Mouse (Mus musculus): Measurements from ENCODE around the gene Prdm5.

The Prdm5 gene

DNA sequence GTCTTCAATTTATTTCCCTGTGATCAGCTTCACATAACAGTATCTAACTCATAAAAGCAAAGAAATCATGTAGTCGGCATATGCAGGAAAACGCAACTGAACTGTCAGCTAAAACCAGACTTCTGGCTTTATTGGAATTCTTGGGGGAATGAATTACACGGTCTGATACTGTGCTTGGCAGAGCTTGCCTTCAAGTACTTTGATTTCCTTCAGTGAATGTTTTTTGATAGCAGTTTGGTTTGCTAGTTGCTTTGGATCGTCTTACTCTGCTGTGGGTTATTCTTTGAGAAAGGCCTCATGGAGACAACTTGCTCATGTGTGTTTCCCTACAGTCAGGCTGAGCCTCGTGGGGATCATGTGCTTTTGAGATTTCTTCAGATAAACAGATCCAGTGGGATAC lies 52.7 kb downstream of the Prdm5 start:
- no peak for DNase-seq (ENCODE audit: low read depth)

DNA sequence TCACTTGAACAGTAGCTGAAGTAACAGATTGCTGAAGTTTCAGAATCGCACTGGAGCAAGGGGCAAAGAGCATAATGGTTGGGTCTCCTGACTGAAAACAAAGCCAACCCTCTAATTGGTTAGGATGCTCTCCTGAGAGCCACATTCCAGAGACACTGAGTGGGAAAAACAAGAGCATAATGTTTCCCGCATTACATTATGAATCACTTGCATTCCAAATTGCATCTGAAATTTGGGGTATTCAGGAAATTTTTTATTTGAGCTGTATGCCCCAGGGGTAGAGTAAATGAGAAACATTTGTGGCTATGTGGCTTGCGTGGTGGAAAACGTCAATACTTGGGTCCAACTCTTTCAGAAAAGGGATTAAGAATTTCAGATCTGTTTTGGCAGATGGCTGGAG lies 55.2 kb downstream of the Prdm5 start:
- DNase-seq (ENCODE audit: low read depth): no peak

- no peak for DNase-seq (ENCODE audit: low read depth)
Measured at GRCm38 (mm10) chr6:65842579-65842978, 63.8 kb downstream of the Prdm5 start.

DNA sequence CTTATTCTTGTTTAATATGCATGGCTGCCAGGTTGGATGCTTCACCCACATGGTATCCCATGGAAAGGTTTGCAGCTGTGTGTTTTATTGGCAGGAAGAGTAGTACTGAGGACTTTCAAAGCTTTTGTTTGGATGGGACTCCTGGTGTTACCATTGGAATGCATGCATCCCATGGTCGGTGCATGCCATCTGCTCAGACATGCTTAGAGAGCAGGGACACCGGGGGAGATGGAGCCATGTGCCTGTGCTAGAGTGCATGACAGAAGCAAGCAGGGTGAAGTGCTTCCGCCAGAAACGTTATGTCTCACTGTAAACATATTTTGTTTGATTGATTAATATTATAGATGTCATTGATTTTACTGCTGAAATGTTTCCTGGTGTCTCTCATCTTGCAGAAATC lies 70.3 kb downstream of the Prdm5 start:
- DNase-seq (ENCODE audit: low read depth): no peak

GRCm38 (mm10) chr6:65849687-65850086 lies 70.9 kb downstream of the Prdm5 start:
- DNase-seq (ENCODE audit: low read depth): no peak

DNA sequence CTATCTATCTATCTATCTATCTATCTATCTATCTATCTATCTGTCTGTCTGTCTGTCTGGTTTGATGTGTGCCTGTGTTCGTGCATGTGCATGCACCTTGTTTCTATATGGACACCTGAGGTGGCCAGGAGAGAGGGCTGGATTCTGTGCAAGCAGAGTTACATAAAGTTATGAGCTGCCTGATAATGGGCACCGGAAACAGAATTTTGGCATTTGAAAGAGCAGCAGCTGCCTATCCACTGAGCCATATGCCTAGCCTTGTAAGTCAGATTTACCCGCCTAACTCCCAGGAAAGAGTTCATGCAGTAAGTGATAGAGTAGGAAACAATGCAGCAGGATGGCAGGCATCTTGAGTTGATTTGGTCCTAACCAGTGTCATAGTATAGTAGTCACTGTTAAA lies 71.4 kb downstream of the Prdm5 start:
- DNase-seq (ENCODE audit: low read depth): no peak

- no peak for DNase-seq (ENCODE audit: low read depth)
Measured at GRCm38 (mm10) chr6:65854020-65854419, 75.2 kb downstream of the Prdm5 start.

- DNase-seq (ENCODE audit: low read depth): no peak
Measured at GRCm38 (mm10) chr6:65854585-65854984, 75.8 kb downstream of the Prdm5 start.

GRCm38 (mm10) chr6:65860609-65861008 lies 81.8 kb downstream of the Prdm5 start:
- no peak for DNase-seq (ENCODE audit: low read depth)

DNA sequence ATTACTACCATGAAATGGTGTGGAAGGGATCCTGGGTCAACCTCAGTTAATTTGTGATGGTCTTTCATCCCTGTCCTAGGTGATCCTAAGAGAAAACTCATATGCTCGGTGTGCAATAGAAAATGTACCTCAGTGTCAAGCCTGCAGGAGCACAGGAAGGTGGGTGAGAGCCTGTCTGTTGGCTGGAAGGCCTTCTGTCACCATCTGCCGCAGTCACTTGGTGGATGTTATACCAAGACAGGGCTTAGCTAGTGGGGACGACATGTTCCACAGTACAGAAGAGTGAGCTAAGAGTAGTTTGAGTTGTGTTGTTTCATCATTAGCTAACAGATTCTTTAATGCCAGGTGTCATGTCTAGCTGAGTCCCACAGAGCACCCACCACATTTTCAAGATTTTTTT lies 84.0 kb downstream of the Prdm5 start:
- no peak for DNase-seq (ENCODE audit: low read depth)

- no peak for DNase-seq (ENCODE audit: low read depth)
Measured at GRCm38 (mm10) chr6:65864233-65864632, 85.4 kb downstream of the Prdm5 start.

DNA sequence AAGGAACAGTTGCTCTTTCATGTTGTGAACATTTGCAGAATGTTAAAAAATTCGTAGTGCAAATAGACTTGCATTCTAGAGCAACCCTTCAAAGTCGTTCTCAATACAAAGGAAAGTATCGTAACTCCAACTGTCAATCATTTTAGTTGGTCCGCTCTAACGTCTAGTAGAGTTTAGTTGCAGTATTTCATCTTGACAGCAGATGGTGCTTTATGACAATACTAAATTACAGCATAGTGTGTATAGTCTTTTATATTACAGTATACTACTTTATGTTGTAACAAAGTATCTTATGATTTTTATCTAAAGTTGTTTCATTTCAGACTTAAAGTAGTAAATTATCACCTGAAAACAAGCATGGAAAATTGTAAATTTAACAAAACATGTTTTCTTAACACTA lies 86.1 kb downstream of the Prdm5 start:
- peak; percentile 33 for DNase-seq (ENCODE audit: low read depth)

DNA sequence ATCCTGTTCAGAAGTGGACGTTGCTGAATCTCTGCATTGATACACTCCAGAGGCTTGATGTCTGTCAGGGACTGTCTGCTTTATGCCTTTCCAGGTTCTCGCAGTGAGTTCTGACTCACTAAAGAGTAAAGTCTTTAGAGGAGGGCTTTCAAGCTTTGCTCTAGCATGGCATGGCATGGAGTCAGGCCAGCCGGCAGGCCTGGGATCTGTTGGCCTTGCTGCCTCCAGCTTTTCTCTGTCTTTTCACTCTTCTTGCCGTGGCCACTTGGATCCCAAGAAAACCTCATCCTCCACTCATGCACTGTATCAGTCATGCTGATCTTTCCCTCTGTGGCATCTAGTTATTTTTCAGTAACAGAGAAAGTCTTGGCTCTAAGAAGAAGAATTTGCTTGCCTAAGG lies 87.1 kb downstream of the Prdm5 start:
- no peak for DNase-seq (ENCODE audit: low read depth)

GRCm38 (mm10) chr6:65871754-65872278 lies 93.0 kb downstream of the Prdm5 start:
- DNase-seq (ENCODE audit: low read depth): no peak

DNA sequence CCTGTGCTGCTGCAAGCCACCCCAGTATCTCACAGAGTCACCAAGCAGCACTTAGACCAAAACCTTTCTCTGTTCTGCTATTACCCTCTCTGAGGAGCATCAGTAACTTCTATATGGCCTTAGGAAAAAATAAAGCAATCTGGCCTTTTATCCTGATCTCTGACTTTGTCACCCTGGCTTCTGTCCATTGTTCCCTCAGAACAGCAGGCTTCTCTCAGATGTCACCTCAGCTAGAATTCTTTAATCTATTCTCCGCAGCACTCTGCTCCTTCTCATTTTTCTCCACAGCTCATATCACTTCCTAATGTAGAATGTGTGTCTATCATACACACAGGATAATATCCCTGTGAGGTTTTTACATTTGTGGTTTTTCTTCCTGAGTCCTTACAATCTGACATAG lies 99.5 kb downstream of the Prdm5 start:
- no peak for DNase-seq (ENCODE audit: low read depth)

DNA sequence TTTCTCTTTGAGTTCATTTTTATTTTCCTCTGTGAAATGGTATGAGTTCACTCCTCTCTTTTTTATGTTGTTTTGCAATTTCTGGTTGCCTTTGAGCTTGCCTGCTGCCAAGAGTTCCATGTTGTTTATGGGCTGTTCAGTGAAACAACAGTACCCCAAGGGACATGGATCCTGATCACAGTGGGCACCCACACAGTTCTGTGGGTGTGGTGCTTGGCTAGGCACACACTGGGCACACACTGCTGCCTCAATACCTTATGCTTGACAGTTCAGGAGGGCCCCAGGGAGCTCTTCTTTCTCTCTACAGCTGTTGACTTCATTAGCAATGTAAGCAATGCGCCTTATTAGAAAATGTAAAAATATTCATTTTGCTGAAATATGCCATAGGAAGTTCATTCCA lies 110.0 kb downstream of the Prdm5 start:
- DNase-seq (ENCODE audit: low read depth): no peak

DNA sequence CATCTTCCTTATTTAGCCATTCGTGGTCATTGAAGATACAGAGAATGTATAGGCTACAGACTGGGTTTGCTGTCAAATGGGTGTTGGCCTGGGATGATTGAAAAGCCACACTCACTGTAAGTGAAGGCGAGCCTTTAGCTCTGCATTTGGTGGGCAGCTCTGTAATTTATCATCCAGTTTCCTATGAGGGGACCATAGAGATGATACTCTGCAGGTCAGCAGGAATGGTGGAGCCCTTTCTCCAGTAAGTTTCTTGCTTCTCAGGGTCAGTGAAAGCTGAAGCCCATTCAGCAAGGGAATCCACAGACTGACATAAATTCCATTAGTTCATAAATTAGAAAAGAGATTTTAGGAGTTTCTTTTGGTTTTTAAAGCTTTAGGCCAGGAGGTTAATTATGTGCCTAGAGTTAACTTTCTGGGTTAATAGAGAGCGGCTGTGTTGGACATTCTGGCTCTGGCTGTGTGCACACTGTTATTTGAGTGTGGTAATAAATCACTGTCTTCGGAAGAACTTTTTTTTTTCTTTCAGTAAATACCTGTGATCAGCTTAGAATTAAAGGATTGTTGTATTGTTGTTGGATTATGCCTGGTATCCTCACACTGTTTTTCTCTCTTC lies 113.4 kb downstream of the Prdm5 start:
- no peak for DNase-seq (ENCODE audit: low read depth)

DNA sequence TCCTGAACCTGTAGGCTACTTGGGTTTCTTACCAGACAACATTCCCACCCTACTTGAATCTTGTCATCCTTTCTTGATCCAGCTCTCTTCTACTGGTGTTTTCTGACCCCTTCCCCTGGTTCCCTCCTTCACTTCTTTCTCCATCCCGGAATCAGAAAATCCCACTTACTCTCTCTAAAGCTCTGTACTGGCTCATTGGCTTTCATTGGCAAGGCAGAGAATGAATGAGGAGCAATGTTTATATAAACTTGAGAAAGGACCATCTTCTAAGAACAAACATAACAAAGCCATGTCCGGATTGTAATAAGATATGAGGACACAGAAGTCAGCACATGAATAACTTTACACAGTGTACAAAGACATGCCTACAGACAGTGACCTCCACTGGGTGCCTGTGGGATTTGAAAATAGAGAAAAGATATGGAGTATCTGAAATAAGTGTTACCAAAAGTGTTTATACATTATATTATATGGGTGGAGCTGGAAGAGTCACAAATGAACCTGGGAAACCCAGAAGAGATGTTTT lies 127.9 kb downstream of the Prdm5 start:
- DNase-seq (ENCODE audit: low read depth): no peak

- DNase-seq (ENCODE audit: low read depth): no peak
Measured at GRCm38 (mm10) chr6:65915421-65915820, 136.6 kb downstream of the Prdm5 start.

DNA sequence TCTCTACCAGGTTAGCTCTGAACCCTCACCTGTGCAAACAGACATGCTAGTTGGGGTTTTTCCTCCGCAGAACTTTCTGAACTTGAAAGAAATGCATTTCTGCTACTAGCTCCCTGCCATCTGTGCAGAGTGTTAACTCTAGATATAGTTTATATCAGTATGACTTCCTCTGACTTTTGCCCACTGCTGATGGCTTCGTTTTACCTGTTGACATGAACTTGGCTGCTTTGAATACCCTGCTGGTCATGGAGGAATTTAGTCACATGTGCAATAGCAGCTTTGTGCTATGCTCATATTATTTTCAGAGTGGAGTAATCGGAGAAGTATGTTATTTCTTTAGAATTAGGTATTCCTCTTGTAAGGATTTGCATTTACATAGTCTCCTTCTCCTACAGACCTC lies 142.9 kb downstream of the Prdm5 start:
- DNase-seq (ENCODE audit: low read depth): no peak

DNA sequence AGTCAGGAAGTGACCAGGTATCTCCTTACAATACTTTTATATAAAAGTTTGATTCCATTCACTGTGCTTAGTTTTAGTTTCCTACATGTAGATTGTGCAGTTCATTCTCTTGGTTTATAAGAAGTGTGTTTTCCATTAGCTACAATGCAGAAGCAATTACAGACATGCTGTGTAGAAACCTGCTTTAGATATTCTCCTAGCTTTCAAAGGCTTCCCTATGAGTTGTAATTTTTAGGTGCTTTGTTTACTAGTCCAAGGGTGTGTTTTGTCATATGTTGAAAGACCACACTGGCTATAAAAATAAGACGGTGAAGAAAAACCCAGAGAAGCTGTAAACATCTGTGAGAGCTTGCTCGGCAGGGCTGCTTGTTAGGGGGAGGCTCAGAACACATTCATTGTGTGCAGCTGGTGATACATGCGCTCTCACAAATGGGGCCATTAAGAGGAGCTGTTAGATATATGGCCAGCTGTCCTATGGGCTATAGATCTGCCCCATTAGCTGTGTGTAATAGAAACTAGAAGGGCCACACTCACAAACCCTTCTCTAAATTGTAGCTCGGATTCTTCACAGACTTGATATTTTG lies 144.8 kb downstream of the Prdm5 start:
- DNase-seq (ENCODE audit: low read depth): no peak

- DNase-seq (ENCODE audit: low read depth): no peak
Measured at GRCm38 (mm10) chr6:65925737-65926333, 147.0 kb downstream of the Prdm5 start.

GRCm38 (mm10) chr6:65930523-65930922 lies 151.7 kb downstream of the Prdm5 start:
- DNase-seq (ENCODE audit: low read depth): no peak
